ENCODE assay signal across 21 mouse cellular contexts in the genomic region with DNA sequence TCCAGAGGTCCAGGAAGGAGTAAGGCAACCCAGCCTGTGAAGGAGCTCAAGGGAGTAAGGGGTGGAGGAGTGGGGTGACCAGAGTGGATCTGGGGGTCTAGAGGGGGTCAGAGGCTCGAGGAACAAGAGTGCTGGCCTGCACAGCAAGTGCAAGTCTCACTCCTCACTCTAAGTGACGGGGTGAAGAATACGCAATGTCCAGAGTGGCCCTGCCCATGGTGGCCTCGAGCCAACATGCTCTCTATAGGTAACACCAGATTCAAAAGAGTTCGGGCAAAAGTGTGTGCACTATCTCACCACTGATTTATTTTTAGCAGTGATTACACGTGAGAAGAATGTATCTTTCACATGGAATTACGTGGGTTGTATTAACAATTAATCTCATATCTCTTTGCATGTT.
DNase-seq lines count a peak whose midpoint lies in the region; ATAC-seq and TF ChIP-seq lines count a peak whose summit lies in the region.
"Had no signal": no experiment of that assay in that cellular context is flagged by ENCODE, and none has a peak within 500 bp of the region (broad histone marks: within the 10 kb centered on the region; RNA-seq: fewer than 3 reads in every experiment).

No protein-coding gene starts in this region.

- H3K4me1 ChIP-seq in heart, embryonic 10.5 days, result peaks cover 18% of the 10 kb centered on the region
- H3K4me1 ChIP-seq in liver, postnatal 0 days (ENCODE audit: insufficient read depth), result no peaks in the 10 kb centered on the region
- H3K4me1 ChIP-seq in liver, embryonic 11.5 days (replicated peaks; ENCODE audit: control insufficient read depth, insufficient read depth, low read length), result 0 out of 2 replicates have a peak, but pooled peaks cover 2% of the 10 kb centered on the region
- peaks cover 4% of the 10 kb centered on the region; the same call in 1 of the 2 replicates for H3K4me1 ChIP-seq in limb, embryonic 10.5 days
- H3K4me1 ChIP-seq: embryonic facial prominence, embryonic 12.5 days; neural tube, embryonic 15.5 days had no signal

- H3K27ac ChIP-seq in heart, embryonic 10.5 days, result peak overlapping the region; percentile 60; the same call in 1 of the 2 replicates
- no peak overlapping the region for H3K27ac ChIP-seq in liver, postnatal 0 days (ENCODE audit: low read depth)
- no peak overlapping the region for H3K27ac ChIP-seq in liver, embryonic 11.5 days (ENCODE audit: low read depth, low read length)
- no peak overlapping the region for H3K27ac ChIP-seq in limb, embryonic 10.5 days
- H3K27ac ChIP-seq: embryonic facial prominence, embryonic 12.5 days; hindbrain, embryonic 14.5 days; liver, embryonic 14.5 days; macrophage; neural tube, embryonic 15.5 days had no signal

- DNase-seq in heart, embryonic 10.5 days (ENCODE audit: low spot score), result no peak
- DNase-seq in heart, adult 18-20 months, result no peak
- peak; percentile 31 for DNase-seq in liver, postnatal 0 days
- no peak for DNase-seq in liver, embryonic 11.5 days (ENCODE audit: low spot score)
- DNase-seq in MN1 (ENCODE audit: low spot score), result peak; percentile 48
- DNase-seq in right cerebral cortex, postnatal 14 days, result no peak
- DNase-seq in limb, embryonic 10.5 days (ENCODE audit: low spot score), result no peak
- DNase-seq: adrenal gland, postnatal 14 days; cerebellum, adult 2 months; cerebellum, postnatal 25 days; forebrain, postnatal 0 days; gastrocnemius, postnatal 36 days; thymus, postnatal 25 days had no signal

- peak overlapping the region; percentile 54 for H3K4me2 ChIP-seq in liver, postnatal 0 days (ENCODE audit: low read depth, low read length)
- H3K4me2 ChIP-seq in liver, embryonic 11.5 days, result no peak overlapping the region
- H3K4me2 ChIP-seq in myocyte (ENCODE audit: low read depth), result peak overlapping the region; percentile 18
- H3K4me2 ChIP-seq: embryonic facial prominence, embryonic 12.5 days; heart, embryonic 12.5 days; hindbrain, embryonic 14.5 days; neural tube, embryonic 15.5 days had no signal

- TF ChIP-seq EP300 in liver, postnatal 0 days (IDR thresholded peaks at IDR 0.05; ENCODE audit: low read depth), result no peak

- no peaks in the 10 kb centered on the region for H3K36me3 ChIP-seq in heart, embryonic 10.5 days
- no peaks in the 10 kb centered on the region for H3K36me3 ChIP-seq in liver, postnatal 0 days (replicated peaks; ENCODE audit: insufficient read depth, low read length)
- H3K36me3 ChIP-seq in liver, embryonic 11.5 days (ENCODE audit: control insufficient read depth, insufficient read depth, low read length), result no peaks in the 10 kb centered on the region
- H3K36me3 ChIP-seq in myocyte (ENCODE audit: control insufficient read depth, insufficient read depth), result no peaks in the 10 kb centered on the region
- no peaks in the 10 kb centered on the region for H3K36me3 ChIP-seq in limb, embryonic 10.5 days
- H3K36me3 ChIP-seq: embryonic facial prominence, embryonic 12.5 days; heart, embryonic 12.5 days; neural tube, embryonic 15.5 days had no signal

- H3K9ac ChIP-seq in liver, postnatal 0 days (replicated peaks), result no peak overlapping the region
- H3K9ac ChIP-seq in liver, embryonic 11.5 days (ENCODE audit: low read depth, low read length), result no peak overlapping the region
- H3K9ac ChIP-seq: embryonic facial prominence, embryonic 12.5 days; forebrain, postnatal 0 days; heart, embryonic 12.5 days; hindbrain, embryonic 14.5 days; liver, embryonic 14.5 days; neural tube, embryonic 15.5 days had no signal

- TF ChIP-seq CTCF in liver, postnatal 0 days (IDR thresholded peaks at IDR 0.05; ENCODE audit: low read depth), result no peak

- no peak for TF ChIP-seq POLR2A in myocyte (IDR thresholded peaks at IDR 0.05; ENCODE audit: insufficient read length, low read depth)

- no peak overlapping the region for H3K4me3 ChIP-seq in heart, embryonic 10.5 days
- 0 out of 2 replicates have a peak overlapping the region, but pooled peaks have one; percentile 2 for H3K4me3 ChIP-seq in liver, postnatal 0 days (ENCODE audit: low read depth, low read length)
- no peak overlapping the region for H3K4me3 ChIP-seq in liver, embryonic 11.5 days (ENCODE audit: low read depth, low read length)
- H3K4me3 ChIP-seq in myocyte, result no peak overlapping the region
- H3K4me3 ChIP-seq in limb, embryonic 10.5 days, result no peak overlapping the region
- H3K4me3 ChIP-seq: embryonic facial prominence, embryonic 12.5 days; heart, embryonic 12.5 days; neural tube, embryonic 15.5 days had no signal

- H3ac ChIP-seq in myocyte (ENCODE audit: control insufficient read depth, insufficient read length), result no peak overlapping the region

- no peak; the same call in 1 of the 2 replicates for ATAC-seq in liver, postnatal 0 days
- no peak for ATAC-seq in liver, embryonic 11.5 days (replicated peaks; ENCODE audit: low FRiP score)
- ATAC-seq: inflammation-experienced regulatory T-cells, adult 6 months had no signal

- WGBS in heart, embryonic 10.5 days, result 65% methylated on average over 7 of the region's 7 CpGs
- 61% methylated on average over 7 of the region's 7 CpGs for WGBS in liver, postnatal 0 days (ENCODE audit: insufficient replicate concordance)
- 61% methylated on average over 7 of the region's 7 CpGs for WGBS in liver, embryonic 11.5 days
- whole genome bisulfite sequencing in limb, embryonic 10.5 days, result 82% methylated on average over 7 of the region's 7 CpGs

- no peaks in the 10 kb centered on the region for H3K27me3 ChIP-seq in heart, embryonic 10.5 days (ENCODE audit: insufficient read depth, poor library complexity, severe bottlenecking)
- no peaks in the 10 kb centered on the region for H3K27me3 ChIP-seq in liver, postnatal 0 days (ENCODE audit: insufficient read depth, low read length)
- H3K27me3 ChIP-seq in liver, embryonic 11.5 days (replicated peaks; ENCODE audit: control insufficient read depth, insufficient read depth, low read length), result no peaks in the 10 kb centered on the region
- H3K27me3 ChIP-seq in myocyte (ENCODE audit: control insufficient read depth, insufficient read depth, insufficient read length), result no peaks in the 10 kb centered on the region
- no peaks in the 10 kb centered on the region for H3K27me3 ChIP-seq in limb, embryonic 10.5 days (ENCODE audit: low read depth, poor library complexity, severe bottlenecking)
- H3K27me3 ChIP-seq: embryonic facial prominence, embryonic 12.5 days; neural tube, embryonic 15.5 days had no signal

- H3K79me2 ChIP-seq in myocyte (ENCODE audit: control insufficient read depth, insufficient read depth), result no peaks in the 10 kb centered on the region

- H3K9me3 ChIP-seq in heart, embryonic 10.5 days, result no peaks in the 10 kb centered on the region
- H3K9me3 ChIP-seq in liver, postnatal 0 days (ENCODE audit: low read length), result no peaks in the 10 kb centered on the region
- no peaks in the 10 kb centered on the region for H3K9me3 ChIP-seq in liver, embryonic 11.5 days (ENCODE audit: control insufficient read depth, low read length)
- no peaks in the 10 kb centered on the region for H3K9me3 ChIP-seq in limb, embryonic 10.5 days (replicated peaks)
- H3K9me3 ChIP-seq: embryonic facial prominence, embryonic 12.5 days; heart, embryonic 12.5 days; neural tube, embryonic 15.5 days had no signal

TF ChIP-seq in myocyte, 11 proteins besides CTCF, POLR2A, EP300 and RAD21:
- TF ChIP-seq POLR2AphosphoS2 (IDR thresholded peaks at IDR 0.05; ENCODE audit: insufficient read length, low read depth), result no peak
- TF ChIP-seq TCF3 (IDR thresholded peaks at IDR 0.05; ENCODE audit: insufficient read length, low read depth), result no peak
- no peak for TF ChIP-seq CEBPB (IDR thresholded peaks at IDR 0.05; ENCODE audit: insufficient read depth, poor library complexity, severe bottlenecking)
- TF ChIP-seq MAX (IDR thresholded peaks at IDR 0.05; ENCODE audit: low read depth), result no peak
- no peak for TF ChIP-seq REST (IDR thresholded peaks at IDR 0.05; ENCODE audit: insufficient read depth, insufficient read length)
- TF ChIP-seq TCF12 (IDR thresholded peaks at IDR 0.05; ENCODE audit: insufficient read depth, poor library complexity, severe bottlenecking), result no peak
- TF ChIP-seq MYOG (IDR thresholded peaks at IDR 0.05; ENCODE audit: control insufficient read depth in 1 of 3, insufficient read depth in 1 of 3, insufficient read length in 2 of 3, low read depth in 2 of 3), result no peak
- no peak for TF ChIP-seq USF1 (IDR thresholded peaks at IDR 0.05; ENCODE audit: low read depth)
- no peak for TF ChIP-seq E2F4 (IDR thresholded peaks at IDR 0.05; ENCODE audit: insufficient read depth)
- no peak for TF ChIP-seq MYOD1 (IDR thresholded peaks at IDR 0.05; ENCODE audit: control insufficient read depth in 1 of 3, insufficient read length in 2 of 3, low read depth in 2 of 3)
- TF ChIP-seq SRF (IDR thresholded peaks at IDR 0.05; ENCODE audit: control insufficient read depth, insufficient read length, low read depth), result no peak
TF ChIP-seq in myocyte: peak in this region for 0.

Comparison
In these comparisons a context has a peak if more than half of its experiments do, and no peak if none do; other contexts are left out.
1. DNase-seq: peak in liver, postnatal 0 days (single experiment) and MN1 (single experiment); none in heart, embryonic 10.5 days (single experiment), heart, adult 18-20 months (0 of 2), liver, embryonic 11.5 days (single experiment), right cerebral cortex, postnatal 14 days (single experiment) and limb, embryonic 10.5 days (single experiment).